ENCODE assay signal across 8 mouse cellular contexts in genomic region chr11:95521563-95521962, GRCm38 (mm10). TPM values are rescaled to one million over a fixed set of nuclear protein-coding genes. Genes with fewer than 3 reads are reported as not detected.
DNase-seq lines count a peak whose midpoint lies in the region; ATAC-seq and TF ChIP-seq lines count a peak whose summit lies in the region.

No protein-coding gene starts in this region.

- peak overlapping the region; percentile 42 for H3K4me2 ChIP-seq in forebrain, embryonic 15.5 days (replicated peaks)
- peak overlapping the region; percentile 67; the same call in 1 of the 2 replicates for H3K4me2 ChIP-seq in liver, postnatal 0 days (ENCODE audit: low read depth, low read length)
- peak overlapping the region; percentile 48 for H3K4me2 ChIP-seq in neural tube, embryonic 13.5 days

- WGBS in forebrain, embryonic 15.5 days, result 0% methylated on average over 13 of the region's 13 CpGs
- WGBS in liver, postnatal 0 days (ENCODE audit: insufficient replicate concordance), result under 1% methylated on average over 13 of the region's 13 CpGs
- under 1% methylated on average over 13 of the region's 13 CpGs for WGBS in neural tube, embryonic 13.5 days

- H3K4me3 ChIP-seq in ES-Bruce4 (ENCODE audit: low read depth, low read length), result peak overlapping the region; percentile 11; the same call in 1 of the 2 replicates
- H3K4me3 ChIP-seq in forebrain, embryonic 15.5 days, result peak overlapping the region; percentile 27
- no peak overlapping the region for H3K4me3 ChIP-seq in liver, postnatal 0 days (ENCODE audit: low read depth, low read length)
- H3K4me3 ChIP-seq in neural tube, embryonic 13.5 days, result peak overlapping the region; percentile 24

- H3K27me3 ChIP-seq in ES-Bruce4 (ENCODE audit: control insufficient read depth, insufficient read depth, low read length, poor library complexity, severe bottlenecking), result no peaks in the 10 kb centered on the region
- no peaks in the 10 kb centered on the region for H3K27me3 ChIP-seq in forebrain, embryonic 15.5 days
- H3K27me3 ChIP-seq in liver, postnatal 0 days (ENCODE audit: insufficient read depth, low read length), result peaks cover 17% of the 10 kb centered on the region
- peaks cover 2% of the 10 kb centered on the region; the same call in 1 of the 2 replicates for H3K27me3 ChIP-seq in neural tube, embryonic 13.5 days

- DNase-seq in cerebellum, adult 11 months, result peak; percentile 85
- DNase-seq in heart, postnatal 36 days, result peak; percentile 79 to 82
- DNase-seq in layer of hippocampus, adult 11-12 months (ENCODE audit: low spot score), result peak; percentile 80
- DNase-seq in liver, postnatal 0 days, result peak; percentile 80
- DNase-seq in testis, postnatal 10 days (ENCODE audit: low spot score), result peak; percentile 84

- TF ChIP-seq POLR2A in ES-Bruce4 (IDR thresholded peaks at IDR 0.05; ENCODE audit: insufficient read depth, low read length), result no peak

- 0 out of 2 replicates have a peak, but pooled peaks have one; percentile 40 for TF ChIP-seq EP300 in ES-Bruce4 (IDR thresholded peaks at IDR 0.05; ENCODE audit: insufficient read depth, low read depth, low read length)
- TF ChIP-seq EP300 in liver, postnatal 0 days (IDR thresholded peaks at IDR 0.05; ENCODE audit: low read depth), result no peak

- intact Hi-C loops in heart, postnatal 36 days (cut with DNase I), result loop anchor here (1.0 to 2.0 kb wide), 4 partner anchors 123 to 403 kb away; no protein-coding TSS in a partner anchor

- peak; percentile 42; the same call in 1 of the 2 replicates for ATAC-seq in forebrain, embryonic 15.5 days (replicated peaks)
- ATAC-seq in liver, postnatal 0 days, result peak; percentile 56
- peak; percentile 44 for ATAC-seq in neural tube, embryonic 13.5 days (ENCODE audit: low read depth)

- TF ChIP-seq CTCF in ES-Bruce4 (IDR thresholded peaks at IDR 0.05; ENCODE audit: low read depth, low read length), result peak; percentile 93
- TF ChIP-seq CTCF in liver, postnatal 0 days (IDR thresholded peaks at IDR 0.05; ENCODE audit: low read depth), result peak; percentile 93

- H3K9me3 ChIP-seq in ES-Bruce4 (replicated peaks; ENCODE audit: control insufficient read depth, insufficient read depth, low read length, poor library complexity, severe bottlenecking), result no peaks in the 10 kb centered on the region
- H3K9me3 ChIP-seq in forebrain, embryonic 15.5 days, result no peaks in the 10 kb centered on the region
- H3K9me3 ChIP-seq in liver, postnatal 0 days (ENCODE audit: low read length), result no peaks in the 10 kb centered on the region
- H3K9me3 ChIP-seq in neural tube, embryonic 13.5 days, result no peaks in the 10 kb centered on the region

- no peak overlapping the region for H3K27ac ChIP-seq in ES-Bruce4 (ENCODE audit: insufficient read depth, low read length)
- no peak overlapping the region for H3K27ac ChIP-seq in forebrain, embryonic 15.5 days (replicated peaks)
- no peak overlapping the region for H3K27ac ChIP-seq in liver, postnatal 0 days (ENCODE audit: low read depth)
- H3K27ac ChIP-seq in neural tube, embryonic 13.5 days (replicated peaks), result no peak overlapping the region

- no peaks in the 10 kb centered on the region for H3K36me3 ChIP-seq in ES-Bruce4 (ENCODE audit: control insufficient read depth, insufficient read depth, low read length, poor library complexity, severe bottlenecking)
- H3K36me3 ChIP-seq in forebrain, embryonic 15.5 days, result no peaks in the 10 kb centered on the region
- H3K36me3 ChIP-seq in liver, postnatal 0 days (replicated peaks; ENCODE audit: insufficient read depth, low read length), result no peaks in the 10 kb centered on the region
- no peaks in the 10 kb centered on the region for H3K36me3 ChIP-seq in neural tube, embryonic 13.5 days

- no peak overlapping the region for H3K9ac ChIP-seq in ES-Bruce4 (ENCODE audit: low read depth, poor library complexity, severe bottlenecking)
- 0 out of 2 replicates have a peak overlapping the region, but pooled peaks have one; percentile 22 for H3K9ac ChIP-seq in forebrain, embryonic 15.5 days (replicated peaks)
- no peak overlapping the region for H3K9ac ChIP-seq in liver, postnatal 0 days (replicated peaks)
- H3K9ac ChIP-seq in neural tube, embryonic 13.5 days, result peak overlapping the region; percentile 56; the same call in 1 of the 2 replicates

- H3K4me1 ChIP-seq in ES-Bruce4 (ENCODE audit: control insufficient read depth, insufficient read depth, low read length), result peaks cover 14% of the 10 kb centered on the region
- H3K4me1 ChIP-seq in forebrain, embryonic 15.5 days, result peaks cover 24% of the 10 kb centered on the region
- H3K4me1 ChIP-seq in liver, postnatal 0 days (ENCODE audit: insufficient read depth), result 0 out of 2 replicates have a peak, but pooled peaks cover 4% of the 10 kb centered on the region
- peaks cover 33% of the 10 kb centered on the region for H3K4me1 ChIP-seq in neural tube, embryonic 13.5 days (replicated peaks)

RNA-seq across cellular contexts. Expression of gene Nxph3, which starts 7.2 kb away (rescaled TPM):
- polyA plus RNA-seq in ES-Bruce4 (2011; ENCODE audit: insufficient read depth, insufficient read length, low read depth, missing spikeins), result 0.75 and 0.85 TPM in 2 replicates
- 6.3 and 6.9 TPM in 2 replicates for polyA plus RNA-seq in forebrain, embryonic 15.5 days (2015; fragmentation: Nextera tagmentation; extraction: Ambion mirVana)
- total RNA-seq in heart, postnatal 36 days (2021), result under 1 TPM; 0.64 to 0.68 TPM
- not detected in 2 replicates for polyA plus RNA-seq in liver, postnatal 0 days (2015; fragmentation: Nextera tagmentation; extraction: Ambion mirVana)
- 0.74 and 0.79 TPM in 2 replicates for polyA plus RNA-seq in neural tube, embryonic 13.5 days (2015; fragmentation: Nextera tagmentation; extraction: Ambion mirVana)

Comparison
In these comparisons a context has a peak if more than half of its experiments do, and no peak if none do; other contexts are left out.
1. H3K9ac ChIP-seq: peak in forebrain, embryonic 15.5 days (single experiment) and neural tube, embryonic 13.5 days (single experiment); none in ES-Bruce4 (single experiment) and liver, postnatal 0 days (single experiment).
2. Peak in every context shown above with its lines, with median percentiles within 50 percentile points of each other: DNase-seq, ATAC-seq and H3K4me2 ChIP-seq.